Mouse (Mus musculus): ENCODE results near the gene Ghrhr. TPM values are rescaled to one million over a fixed set of nuclear protein-coding genes. Genes with fewer than 3 reads are reported as not detected.

The Ghrhr gene
- polyA plus RNA-seq, 1 experiment from 2014 or later, result not detected

GRCm38 (mm10) chr6:55402041-55402776 lies 26.1 kb downstream of the Ghrhr start:
- no peak overlapping the region; the same call in 1 of the 2 replicates for H3K27ac ChIP-seq
- H3K4me3 ChIP-seq, result no peak overlapping the region
- H3K9ac ChIP-seq, result no peak overlapping the region
- H3K36me3 ChIP-seq (ENCODE audit: poor library complexity, severe bottlenecking), result no peaks in the 10 kb centered on the region
- H3K4me2 ChIP-seq, result no peak overlapping the region
- no peak for ATAC-seq
- H3K4me1 ChIP-seq, result peaks cover 39% of the 10 kb centered on the region
- 77% methylated on average over 9 of the region's 9 CpGs for WGBS
- H3K9me3 ChIP-seq (replicated peaks), result no peaks in the 10 kb centered on the region
- H3K27me3 ChIP-seq, result no peaks in the 10 kb centered on the region

DNA sequence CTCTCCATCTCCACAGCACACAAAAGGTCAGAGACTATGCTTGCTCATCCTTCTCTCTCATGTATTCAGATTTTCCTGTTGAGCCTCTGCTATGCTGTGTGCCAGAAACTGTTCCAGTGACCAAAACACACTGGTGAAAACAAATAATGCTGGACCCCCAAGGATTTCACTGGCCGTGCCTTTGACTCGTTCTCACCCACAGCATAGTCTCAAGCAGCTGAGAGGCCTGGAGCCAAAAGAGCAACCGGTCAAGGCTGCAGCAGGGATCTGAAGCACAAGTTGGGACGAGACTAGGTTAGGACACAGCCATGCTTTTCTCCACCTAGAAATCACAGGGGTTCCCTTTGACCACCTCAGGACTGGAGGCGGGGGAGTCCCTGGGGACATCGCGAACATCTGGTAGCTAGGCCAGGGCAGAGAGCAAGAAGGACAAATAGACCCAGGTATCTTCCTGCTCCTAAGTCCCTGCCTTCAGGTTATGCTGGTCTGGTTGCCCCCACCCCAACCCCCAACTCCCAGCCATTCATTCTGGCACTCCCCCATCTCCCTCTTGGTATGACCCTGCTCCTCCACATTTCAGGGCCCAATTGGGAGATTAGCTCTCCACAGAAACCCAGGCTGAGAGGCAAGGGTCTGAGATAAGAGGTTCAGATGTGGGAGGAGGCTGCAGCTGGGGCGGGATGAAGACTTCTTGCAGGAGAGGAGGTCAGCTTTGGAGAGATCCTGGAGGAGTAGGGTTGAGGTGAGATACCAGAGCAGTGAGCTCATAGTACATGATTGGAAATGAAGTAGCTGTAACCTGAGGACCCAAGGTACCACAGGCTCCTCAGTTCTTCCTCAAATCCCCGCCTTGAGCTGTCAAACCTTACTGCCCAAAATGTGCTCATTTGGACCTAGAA lies 27.6 kb downstream of the Ghrhr start:
- ATAC-seq, result no peak
- no peaks in the 10 kb centered on the region for H3K27me3 ChIP-seq
- no peaks in the 10 kb centered on the region for H3K9me3 ChIP-seq (replicated peaks)
- WGBS, result 75% methylated on average over 9 of the region's 9 CpGs
- H3K27ac ChIP-seq, result no peak overlapping the region
- H3K4me2 ChIP-seq, result no peak overlapping the region
- no peak overlapping the region for H3K9ac ChIP-seq
- no peaks in the 10 kb centered on the region for H3K36me3 ChIP-seq (ENCODE audit: poor library complexity, severe bottlenecking)
- H3K4me3 ChIP-seq, result no peak overlapping the region
- peaks cover 39% of the 10 kb centered on the region for H3K4me1 ChIP-seq

DNA sequence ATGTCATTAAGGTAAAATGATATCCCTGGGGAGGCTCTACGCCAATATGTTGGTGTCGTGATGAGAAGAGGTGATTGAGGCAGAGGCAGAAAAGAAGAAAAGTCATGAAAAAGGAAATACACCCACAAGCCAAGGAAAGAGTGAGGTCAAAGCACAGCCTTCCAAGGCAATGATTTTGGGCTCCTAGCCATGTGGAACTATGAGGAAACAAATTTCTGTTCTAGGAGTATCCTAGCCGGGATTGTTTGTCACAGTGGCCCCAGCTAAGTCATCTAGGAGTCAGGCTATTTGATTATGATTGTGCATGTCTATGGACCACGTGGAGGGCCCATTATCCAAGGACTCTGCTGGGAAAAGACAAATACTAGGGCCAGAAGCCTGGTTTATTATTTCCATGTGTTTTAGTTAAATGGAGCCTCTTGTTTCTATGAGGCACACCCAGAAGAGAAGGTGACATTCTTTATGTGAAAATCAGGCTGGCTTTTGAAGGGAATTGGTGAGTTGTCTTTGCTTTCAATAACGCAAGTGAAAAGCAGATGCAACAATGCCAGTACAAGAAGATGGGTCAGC lies 28.4 kb downstream of the Ghrhr start:
- Histone ChIP-seq H3K36me3 (ENCODE audit: poor library complexity, severe bottlenecking) (no peaks in the 10 kb centered on the region), H3K9ac (no peak overlapping the region), H3K27me3 (no peaks in the 10 kb centered on the region), H3K4me3 (no peak overlapping the region), H3K4me2 (no peak overlapping the region), H3K9me3 (replicated peaks) (no peaks in the 10 kb centered on the region), H3K4me1 (peaks cover 31% of the 10 kb centered on the region), H3K27ac (no peak overlapping the region)
- WGBS, result 82% methylated on average over 5 of the region's 5 CpGs
- no peak for ATAC-seq

GRCm38 (mm10) chr6:55407345-55407744 lies 31.2 kb downstream of the Ghrhr start:
- Histone ChIP-seq H3K27ac (no peak overlapping the region), H3K4me1 (peaks cover 18% of the 10 kb centered on the region), H3K4me2 (no peak overlapping the region), H3K9ac (no peak overlapping the region), H3K27me3 (no peaks in the 10 kb centered on the region), H3K9me3 (replicated peaks) (no peaks in the 10 kb centered on the region), H3K4me3 (no peak overlapping the region), H3K36me3 (ENCODE audit: poor library complexity, severe bottlenecking) (no peaks in the 10 kb centered on the region)
- 87% methylated on average over 4 of the region's 4 CpGs for WGBS
- no peak for ATAC-seq

GRCm38 (mm10) chr6:55410119-55410775 lies 34.2 kb downstream of the Ghrhr start:
- 0 out of 2 replicates have a peak, but pooled peaks have one; percentile 45 for ATAC-seq

GRCm38 (mm10) chr6:55410977-55411376 lies 34.9 kb downstream of the Ghrhr start:
- Histone ChIP-seq H3K36me3 (ENCODE audit: poor library complexity, severe bottlenecking) (no peaks in the 10 kb centered on the region), H3K4me2 (no peak overlapping the region), H3K4me1 (peaks cover 17% of the 10 kb centered on the region), H3K27me3 (no peaks in the 10 kb centered on the region), H3K9me3 (replicated peaks) (no peaks in the 10 kb centered on the region), H3K27ac (peak overlapping the region; percentile 25; the same call in 1 of the 2 replicates), H3K4me3 (no peak overlapping the region), H3K9ac (no peak overlapping the region)
- 89% methylated on average over 5 of the region's 5 CpGs for whole genome bisulfite sequencing
- no peak for ATAC-seq

More at GRCm38 (mm10) chr6:55410119-55410775, 34.2 kb downstream of the Ghrhr start:
- no peaks in the 10 kb centered on the region for H3K27me3 ChIP-seq
- no peaks in the 10 kb centered on the region for H3K9me3 ChIP-seq (replicated peaks)
- H3K4me2 ChIP-seq, result no peak overlapping the region
- H3K4me3 ChIP-seq, result no peak overlapping the region
- WGBS, result 48% methylated on average over 7 of the region's 7 CpGs
- H3K36me3 ChIP-seq (ENCODE audit: poor library complexity, severe bottlenecking), result no peaks in the 10 kb centered on the region
- H3K4me1 ChIP-seq, result peaks cover 17% of the 10 kb centered on the region
- no peak overlapping the region for H3K9ac ChIP-seq
- peak overlapping the region; percentile 25 for H3K27ac ChIP-seq

- H3K9ac ChIP-seq, result no peak overlapping the region
- no peaks in the 10 kb centered on the region for H3K36me3 ChIP-seq (ENCODE audit: poor library complexity, severe bottlenecking)
- H3K9me3 ChIP-seq (replicated peaks), result no peaks in the 10 kb centered on the region
- H3K4me2 ChIP-seq, result no peak overlapping the region
- ATAC-seq, result no peak; the same call in 1 of the 2 replicates
- no peak overlapping the region for H3K4me3 ChIP-seq
- WGBS, result 62% methylated on average over 5 of the region's 5 CpGs
- H3K4me1 ChIP-seq, result peaks cover 10% of the 10 kb centered on the region
- no peak overlapping the region for H3K27ac ChIP-seq
- no peaks in the 10 kb centered on the region for H3K27me3 ChIP-seq
These were observed 40.1 kb downstream of the Ghrhr start for GRCm38 (mm10) chr6:55416202-55416601.

GRCm38 (mm10) chr6:55418746-55419410 lies 42.8 kb downstream of the Ghrhr start:
- H3K9me3 ChIP-seq (replicated peaks), result no peaks in the 10 kb centered on the region
- no peak overlapping the region for H3K4me3 ChIP-seq
- no peaks in the 10 kb centered on the region for H3K36me3 ChIP-seq (ENCODE audit: poor library complexity, severe bottlenecking)
- no peak for ATAC-seq
- no peaks in the 10 kb centered on the region for H3K27me3 ChIP-seq
- 62% methylated on average over 2 of the region's 2 CpGs for WGBS
- H3K4me1 ChIP-seq, result peaks cover 16% of the 10 kb centered on the region
- H3K4me2 ChIP-seq, result no peak overlapping the region
- no peak overlapping the region for H3K9ac ChIP-seq
- H3K27ac ChIP-seq, result no peak overlapping the region

GRCm38 (mm10) chr6:55420411-55420810 lies 44.3 kb downstream of the Ghrhr start:
- peaks cover 16% of the 10 kb centered on the region for H3K4me1 ChIP-seq
- H3K4me3 ChIP-seq, result no peak overlapping the region
- no peaks in the 10 kb centered on the region for H3K27me3 ChIP-seq
- H3K4me2 ChIP-seq, result no peak overlapping the region
- ATAC-seq, result no peak
- no peaks in the 10 kb centered on the region for H3K36me3 ChIP-seq (ENCODE audit: poor library complexity, severe bottlenecking)
- no peak overlapping the region for H3K9ac ChIP-seq
- WGBS, result 77% methylated on average over 3 of the region's 3 CpGs
- peak overlapping the region; percentile 77 for H3K27ac ChIP-seq
- H3K9me3 ChIP-seq (replicated peaks), result no peaks in the 10 kb centered on the region

DNA sequence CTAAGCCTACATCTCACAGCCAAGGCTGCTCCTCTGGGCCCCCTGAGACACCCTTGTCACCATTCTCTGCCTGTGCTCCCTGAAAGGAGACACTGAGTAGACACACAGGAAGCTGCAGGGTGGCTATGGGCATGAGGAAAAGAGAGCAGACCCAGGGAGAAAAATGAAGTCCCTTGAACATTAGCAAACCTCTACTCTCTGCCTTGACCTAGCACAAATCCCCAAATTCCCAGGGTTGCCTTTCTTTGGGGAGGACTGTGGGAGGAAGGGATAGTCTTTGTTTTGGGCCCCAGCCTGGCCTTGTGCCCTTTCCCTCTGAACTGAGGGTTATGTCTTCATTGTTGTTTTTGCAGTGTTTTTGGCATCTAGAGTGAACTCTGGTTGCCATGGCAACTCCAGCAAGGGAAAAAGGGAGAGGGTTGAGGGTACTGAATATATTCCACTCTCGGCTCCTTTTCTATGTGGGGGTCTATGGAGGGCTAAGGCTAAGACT lies 44.8 kb downstream of the Ghrhr start:
- H3K9me3 ChIP-seq (replicated peaks), result no peaks in the 10 kb centered on the region

GRCm38 (mm10) chr6:55432121-55432520 lies 56.0 kb downstream of the Ghrhr start:
- H3K9ac ChIP-seq, result no peak overlapping the region
- H3K4me3 ChIP-seq, result no peak overlapping the region
- no peak overlapping the region for H3K4me2 ChIP-seq
- H3K36me3 ChIP-seq (ENCODE audit: poor library complexity, severe bottlenecking), result no peaks in the 10 kb centered on the region
- peaks cover 31% of the 10 kb centered on the region for H3K4me1 ChIP-seq
- H3K27me3 ChIP-seq, result no peaks in the 10 kb centered on the region
- ATAC-seq, result no peak
- no peaks in the 10 kb centered on the region for H3K9me3 ChIP-seq (replicated peaks)
- no peak overlapping the region for H3K27ac ChIP-seq

More for the DNA sequence above, 44.8 kb downstream of the Ghrhr start:
- Histone ChIP-seq H3K36me3 (ENCODE audit: poor library complexity, severe bottlenecking) (no peaks in the 10 kb centered on the region), H3K27ac (peak overlapping the region; percentile 77), H3K27me3 (no peaks in the 10 kb centered on the region), H3K9ac (no peak overlapping the region), H3K4me2 (no peak overlapping the region; the same call in 1 of the 2 replicates), H3K4me1 (peaks cover 16% of the 10 kb centered on the region), H3K4me3 (no peak overlapping the region)
- ATAC-seq, result peak; percentile 84
- WGBS, result 0% methylated on average over 1 of the region's 1 CpGs
